Mouse (Mus musculus): ENCODE results near the gene Anp32b. TPM values are rescaled to one million over a fixed set of nuclear protein-coding genes. Genes with fewer than 3 reads are reported as not detected.

Anp32b gene
- 12.4 and 23.4 TPM in 2 replicates for polyA plus RNA-seq (2012; rRNA removed)

DNA sequence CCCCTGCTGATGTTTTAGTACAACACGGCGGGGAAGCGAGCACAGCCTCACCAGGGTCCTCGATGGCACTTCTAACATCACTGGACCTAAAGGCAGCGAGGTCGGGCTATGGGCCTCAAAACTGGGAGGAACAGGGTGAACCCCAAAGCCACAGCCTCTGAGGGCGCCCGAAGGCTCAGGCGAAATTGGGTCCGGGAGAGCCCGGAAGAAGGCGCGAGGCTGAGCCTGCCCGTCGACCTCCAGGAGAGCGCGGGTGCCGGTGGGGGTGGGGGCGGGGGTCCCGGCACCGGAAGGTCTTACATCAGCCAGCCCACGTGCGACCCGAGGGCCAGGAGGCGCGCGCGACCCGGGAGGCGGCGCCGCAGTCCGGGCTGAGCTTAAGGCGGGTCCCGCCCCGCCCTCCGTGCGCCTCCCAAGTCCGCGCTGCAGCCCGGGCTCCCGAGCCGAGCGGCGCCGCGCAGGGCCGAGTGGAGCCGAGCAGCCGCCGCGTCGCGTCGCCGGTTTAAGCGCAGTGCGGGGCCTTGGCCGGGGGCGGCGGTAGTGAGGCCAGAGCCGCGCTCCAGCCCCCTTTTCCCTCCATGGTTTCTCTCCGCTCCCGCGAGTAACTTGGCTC lies at the start of gene Anp32b:
Gene Anp32b (plus strand): TSS at position 384 of the 613 bp plus-strand sequence.
- H3K36me3 ChIP-seq (ENCODE audit: control insufficient read depth, insufficient read depth, low read length): no peaks in the 10 kb centered on the region
- under 1% methylated on average over 66 of the region's 66 CpGs for WGBS

DNA sequence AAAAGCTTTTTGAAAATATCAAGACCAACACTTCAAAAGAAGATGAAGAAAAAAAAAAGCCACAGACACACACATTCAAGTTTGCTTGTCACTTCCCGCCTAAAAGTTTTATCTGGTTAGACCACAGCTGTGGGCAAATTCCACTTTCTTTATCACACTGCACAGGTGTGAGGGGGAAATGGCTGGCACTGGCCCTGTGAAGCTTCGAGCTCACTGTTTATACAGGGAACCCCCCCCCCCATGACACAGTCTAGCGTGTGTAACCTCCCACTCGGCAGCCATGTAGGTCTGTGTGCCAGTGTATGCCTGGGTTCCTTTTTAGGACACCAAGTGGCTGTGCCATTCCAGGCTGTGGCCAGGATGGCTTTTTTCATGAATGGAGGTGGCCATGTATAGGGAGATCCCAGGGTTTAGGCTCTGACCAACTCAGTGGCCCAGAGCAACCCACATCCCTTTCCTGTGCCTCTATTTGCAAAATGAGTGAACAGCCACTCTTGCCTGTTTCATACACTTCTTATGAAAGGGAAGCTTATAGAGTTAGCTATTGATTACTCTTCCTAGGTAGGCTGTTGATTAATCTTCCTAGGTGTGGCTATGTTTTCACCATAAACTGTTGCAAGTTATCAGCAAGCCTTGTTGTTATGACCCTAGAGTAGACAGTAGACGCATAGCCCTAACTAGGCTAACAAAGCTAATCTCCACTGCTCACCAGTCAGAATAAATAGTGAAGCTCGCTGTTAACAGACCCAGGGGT lies 46.5 kb upstream of the Anp32b start:
- Histone ChIP-seq H3K36me3 (ENCODE audit: control insufficient read depth, insufficient read depth, low read length) (no peaks in the 10 kb centered on the region), H3K4me1 (ENCODE audit: control insufficient read depth, insufficient read depth, insufficient read length, low read length) (peaks cover 8% of the 10 kb centered on the region; the same call in 1 of the 2 replicates), H3K27ac (ENCODE audit: insufficient read depth, low read depth, low read length) (0 out of 2 replicates have a peak overlapping the region, but pooled peaks have one; percentile 23), H3K27me3 (ENCODE audit: control insufficient read depth, insufficient read depth, low read length) (no peaks in the 10 kb centered on the region), H3K4me3 (ENCODE audit: low read depth, low read length) (no peak overlapping the region)
- 17% methylated on average over 6 of the region's 6 CpGs for WGBS
- TF ChIP-seq POLR2A (IDR thresholded peaks at IDR 0.05; ENCODE audit: low read depth, low read length): no peak
- no peak for TF ChIP-seq CTCF (IDR thresholded peaks at IDR 0.05; ENCODE audit: extremely low read depth, insufficient read length, insufficient replicate concordance, low read depth, low read length)

More for the DNA sequence above, at the start of gene Anp32b:
- H3K4me1 ChIP-seq (ENCODE audit: control insufficient read depth, insufficient read depth, insufficient read length, low read length): peaks cover 12% of the 10 kb centered on the region
- H3K4me3 ChIP-seq (ENCODE audit: low read depth, low read length): peak within 1 kb of the TSS; percentile 99
- H3K27ac ChIP-seq (ENCODE audit: insufficient read depth, low read depth, low read length): peak within 1 kb of the TSS; percentile 86
- H3K27me3 ChIP-seq (ENCODE audit: control insufficient read depth, insufficient read depth, low read length): no peaks in the 10 kb centered on the region
- TF ChIP-seq CTCF (IDR thresholded peaks at IDR 0.05; ENCODE audit: extremely low read depth, insufficient read length, insufficient replicate concordance, low read depth, low read length): peak; percentile 35; the same call in 1 of the 2 replicates
- peak; percentile 35; the same call in 1 of the 2 replicates for TF ChIP-seq POLR2A (IDR thresholded peaks at IDR 0.05; ENCODE audit: low read depth, low read length)

GRCm38 (mm10) chr4:46406966-46407703 lies 43.6 kb upstream of the Anp32b start:
- no peak for TF ChIP-seq POLR2A (IDR thresholded peaks at IDR 0.05; ENCODE audit: low read depth, low read length)
- TF ChIP-seq CTCF (IDR thresholded peaks at IDR 0.05; ENCODE audit: extremely low read depth, insufficient read length, insufficient replicate concordance, low read depth, low read length): no peak
- Histone ChIP-seq H3K4me1 (ENCODE audit: control insufficient read depth, insufficient read depth, insufficient read length, low read length) (peaks cover 8% of the 10 kb centered on the region; the same call in 1 of the 2 replicates), H3K36me3 (ENCODE audit: control insufficient read depth, insufficient read depth, low read length) (no peaks in the 10 kb centered on the region), H3K27ac (ENCODE audit: insufficient read depth, low read depth, low read length) (no peak overlapping the region), H3K27me3 (ENCODE audit: control insufficient read depth, insufficient read depth, low read length) (no peaks in the 10 kb centered on the region), H3K4me3 (ENCODE audit: low read depth, low read length) (no peak overlapping the region)
- 93% methylated on average over 8 of the region's 8 CpGs for WGBS

DNA sequence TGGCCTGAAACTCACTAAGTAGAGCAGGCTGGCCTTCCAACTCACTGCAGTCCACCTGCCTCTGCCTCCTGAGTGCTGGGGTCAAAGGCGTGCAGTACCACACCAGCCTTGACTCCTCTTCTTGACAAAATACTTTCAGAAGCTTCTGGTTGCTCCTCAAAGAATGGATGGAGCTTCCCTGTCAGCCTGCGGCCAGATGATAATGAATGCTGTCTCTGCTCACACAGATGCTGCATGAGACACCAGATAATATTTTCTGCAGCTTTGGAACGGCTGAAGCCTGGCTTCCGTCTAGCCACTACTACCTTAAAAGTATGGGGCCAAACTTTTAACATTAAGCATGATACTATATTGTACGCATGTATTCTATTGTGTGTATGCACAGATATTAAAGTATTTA lies 40.0 kb upstream of the Anp32b start:
- H3K27me3 ChIP-seq (ENCODE audit: control insufficient read depth, insufficient read depth, low read length): no peaks in the 10 kb centered on the region
- WGBS: 92% methylated on average over 5 of the region's 5 CpGs
- H3K27ac ChIP-seq (ENCODE audit: insufficient read depth, low read depth, low read length): no peak overlapping the region
- no peaks in the 10 kb centered on the region for H3K4me1 ChIP-seq (ENCODE audit: control insufficient read depth, insufficient read depth, insufficient read length, low read length)
- no peak for TF ChIP-seq CTCF (IDR thresholded peaks at IDR 0.05; ENCODE audit: extremely low read depth, insufficient read length, insufficient replicate concordance, low read depth, low read length)
- TF ChIP-seq POLR2A (IDR thresholded peaks at IDR 0.05; ENCODE audit: low read depth, low read length): no peak
- no peak overlapping the region for H3K4me3 ChIP-seq (ENCODE audit: low read depth, low read length)
- H3K36me3 ChIP-seq (ENCODE audit: control insufficient read depth, insufficient read depth, low read length): no peaks in the 10 kb centered on the region

DNA sequence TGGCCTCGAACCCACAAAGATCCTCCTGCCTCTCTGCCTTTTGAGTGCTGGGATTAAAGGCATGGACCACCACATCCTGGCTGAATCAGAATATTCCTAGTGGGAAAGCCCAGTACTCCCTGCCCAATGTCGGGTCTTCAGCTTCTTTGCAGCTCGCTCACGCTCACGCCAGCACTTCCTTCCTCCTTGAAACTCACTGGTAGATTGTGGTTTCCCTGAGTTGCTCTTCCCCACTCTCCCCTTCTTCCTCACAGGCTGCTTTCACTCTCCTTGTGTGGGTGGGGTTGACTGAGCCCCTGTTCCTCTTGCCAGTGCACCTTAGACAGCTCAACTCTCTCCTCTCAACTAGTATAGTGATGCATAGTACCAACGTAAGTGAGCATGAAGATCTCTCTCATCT lies 39.2 kb upstream of the Anp32b start:
- TF ChIP-seq POLR2A (IDR thresholded peaks at IDR 0.05; ENCODE audit: low read depth, low read length) (no peak), CTCF (IDR thresholded peaks at IDR 0.05; ENCODE audit: extremely low read depth, insufficient read length, insufficient replicate concordance, low read depth, low read length) (no peak)
- Histone ChIP-seq H3K4me3 (ENCODE audit: low read depth, low read length) (no peak overlapping the region), H3K36me3 (ENCODE audit: control insufficient read depth, insufficient read depth, low read length) (no peaks in the 10 kb centered on the region), H3K27me3 (ENCODE audit: control insufficient read depth, insufficient read depth, low read length) (no peaks in the 10 kb centered on the region), H3K27ac (ENCODE audit: insufficient read depth, low read depth, low read length) (no peak overlapping the region), H3K4me1 (ENCODE audit: control insufficient read depth, insufficient read depth, insufficient read length, low read length) (no peaks in the 10 kb centered on the region)
- WGBS: 41% methylated on average over 6 of the region's 6 CpGs

DNA sequence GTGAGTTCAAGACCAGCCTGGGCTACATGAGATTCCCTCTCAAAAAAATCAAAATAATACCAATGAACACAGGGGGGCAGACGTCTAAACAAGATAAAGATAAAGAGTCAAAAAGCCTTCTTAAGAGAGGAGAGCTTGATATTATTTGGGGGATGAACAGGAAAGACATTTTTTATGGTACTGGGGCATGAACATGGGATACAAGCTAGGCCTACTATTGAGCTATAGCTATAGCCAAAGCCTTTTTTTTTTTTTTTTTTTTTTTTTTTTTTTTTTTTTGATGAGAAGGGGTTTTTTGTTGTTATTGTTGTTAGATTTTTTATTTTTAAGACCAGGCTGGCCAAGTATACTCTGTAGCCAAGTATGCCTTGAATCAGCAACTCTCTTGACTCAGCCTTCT lies 38.6 kb upstream of the Anp32b start:
- no peaks in the 10 kb centered on the region for H3K4me1 ChIP-seq (ENCODE audit: control insufficient read depth, insufficient read depth, insufficient read length, low read length)
- WGBS: 24% methylated on average over 1 of the region's 1 CpGs
- no peak overlapping the region for H3K27ac ChIP-seq (ENCODE audit: insufficient read depth, low read depth, low read length)
- H3K4me3 ChIP-seq (ENCODE audit: low read depth, low read length): no peak overlapping the region
- no peaks in the 10 kb centered on the region for H3K27me3 ChIP-seq (ENCODE audit: control insufficient read depth, insufficient read depth, low read length)
- no peak for TF ChIP-seq CTCF (IDR thresholded peaks at IDR 0.05; ENCODE audit: extremely low read depth, insufficient read length, insufficient replicate concordance, low read depth, low read length)
- TF ChIP-seq POLR2A (IDR thresholded peaks at IDR 0.05; ENCODE audit: low read depth, low read length): no peak
- H3K36me3 ChIP-seq (ENCODE audit: control insufficient read depth, insufficient read depth, low read length): no peaks in the 10 kb centered on the region

All from small intestine, adult 2 months (tissue).